Mouse (Mus musculus) cerebellum, adult 2 months (tissue): ENCODE data around the gene Grin2d.

Source experiments
- CTCF ChIP-seq: fragments of 200-500 bp; IDR thresholded peaks from 2 replicates; pipeline ENCODE4 v1.5.1; 2011; ENCODE audit warnings: low read depth, mild to moderate bottlenecking, control low read depth, low read length, moderate library complexity, borderline replicate concordance; ENCODE audit not compliant: insufficient read depth
- POLR2A ChIP-seq: fragments of 200-500 bp; IDR thresholded peaks from 2 replicates; pipeline ENCODE4 v1.6.1; 2011; ENCODE audit warnings: low read length, control low read depth, borderline replicate concordance; ENCODE audit not compliant: insufficient read depth

DNA sequence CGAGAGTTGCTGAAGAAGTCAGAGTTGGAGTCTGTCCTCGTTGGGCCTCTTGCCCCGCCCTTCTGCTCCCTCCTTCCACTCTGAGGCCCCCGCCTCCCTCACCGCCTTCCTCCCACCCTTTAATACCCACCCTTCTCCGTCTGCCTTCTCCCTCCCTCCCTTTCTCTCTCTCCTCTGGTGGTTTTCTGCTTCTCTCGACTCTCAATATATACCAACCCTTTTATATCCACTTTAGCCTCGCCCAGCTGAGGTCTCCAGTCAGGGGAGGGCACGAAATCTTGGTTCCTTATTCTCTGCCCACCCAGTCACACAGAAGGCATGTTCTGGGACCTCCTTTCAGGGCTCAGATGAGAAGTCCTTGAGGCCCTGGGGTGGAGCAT, 43.1 kb upstream of the Grin2d start, which contains the start of gene Emp3:
- TF ChIP-seq POLR2A (no peak), CTCF (no peak)
